Mouse (Mus musculus) hindbrain, postnatal 0 days (tissue): ENCODE measurements at regions not wholly inside any gene's neighbourhood (a gene's known extent, or its start where the extent isn't known, plus 50 kb on each side); places are given as distances from the start of the nearest gene placed in this dataset.

Experiments
- ATAC-seq: fragments of 200-750 bp; cut with Nextera tagmentation; 2 replicates; pipeline ENCODE4 v1.8.0; 2017; ENCODE audit warnings: mild to moderate bottlenecking, moderate TSS enrichment, moderate library complexity
- DNase-seq: peaks from one replicate; pipeline ENCODE4 v3.0.0-alpha.2; 2015; ENCODE audit warnings: low spot score
- H3K27ac ChIP-seq: fragments of 300-500 bp; sonication (generic); 2 replicates; pipeline ENCODE4 v1.5.1; 2014; ENCODE audit warnings: mild to moderate bottlenecking
- H3K27me3 ChIP-seq: fragments of 300-500 bp; sonication (generic); 2 replicates; pipeline ENCODE4 v1.6.1; 2014; ENCODE audit warnings: low read length, mixed read lengths; ENCODE audit not compliant: insufficient read depth
- H3K36me3 ChIP-seq: fragments of 300-500 bp; sonication (generic); 2 replicates; pipeline ENCODE4 v1.6.1; 2014; ENCODE audit warnings: low read length, mixed read lengths; ENCODE audit not compliant: insufficient read depth
- H3K4me1 ChIP-seq: fragments of 300-500 bp; sonication (generic); 2 replicates; pipeline ENCODE4 v1.6.1; 2014; ENCODE audit warnings: antibody characterized with exemption, low read length, mixed read lengths; ENCODE audit not compliant: insufficient read depth
- H3K4me2 ChIP-seq: fragments of 300-500 bp; sonication (generic); 2 replicates; pipeline ENCODE4 v1.6.1; 2014; ENCODE audit warnings: low read depth, mild to moderate bottlenecking, low read length, moderate library complexity, mixed read lengths
- H3K4me3 ChIP-seq: fragments of 300-500 bp; sonication (generic); 2 replicates; pipeline ENCODE4 v1.5.1; 2014; ENCODE audit warnings: low read length
- H3K9ac ChIP-seq: fragments of 300-500 bp; sonication (generic); replicated peaks from 2 replicates; pipeline ENCODE4 v1.6.1; 2014; ENCODE audit warnings: mild to moderate bottlenecking, low read length, moderate library complexity, mixed read lengths
- H3K9me3 ChIP-seq: fragments of 300-500 bp; sonication (generic); 2 replicates; pipeline ENCODE4 v1.6.1; 2016; ENCODE audit warnings: low read length, mixed read lengths
- CTCF ChIP-seq: IDR thresholded peaks from 2 replicates; pipeline ENCODE4 v1.5.1; 2016; ENCODE audit warnings: antibody characterized with exemption, control low read depth, low read depth
- WGBS: fragments of 180-500 bp; shearing (Covaris S2); extraction: QIAGEN DNeasy Blood & Tissue Kit; methylation state at CpG from one replicate; pipeline ENCODE4 v1.1.7; 2014; 5-methylcytosine and 5-hydroxymethylcytosine counted together

GRCm38 (mm10) chr5:78284456-78285199 is 876.8 kb upstream of the Igfbp7 start:
- peak; percentile 20; the same call in 1 of the 2 replicates for TF ChIP-seq CTCF
- DNase-seq (peak; percentile 6), ATAC-seq (no peak)
- WGBS: 68% methylated on average over 6 of the region's 6 CpGs
- no peaks in the 10 kb centered on the region for H3K9me3 ChIP-seq
- H3K36me3 ChIP-seq: no peaks in the 10 kb centered on the region
- no peak overlapping the region for H3K4me2 ChIP-seq
- H3K4me1 ChIP-seq: no peaks in the 10 kb centered on the region
- no peak overlapping the region for H3K27ac ChIP-seq
- no peak overlapping the region for H3K9ac ChIP-seq
- no peak overlapping the region for H3K4me3 ChIP-seq
- H3K27me3 ChIP-seq: no peaks in the 10 kb centered on the region

- WGBS: 84% methylated on average over 3 of the region's 3 CpGs
- DNase-seq (no peak), ATAC-seq (no peak)
- no peak overlapping the region for H3K4me3 ChIP-seq
- H3K27me3 ChIP-seq: no peaks in the 10 kb centered on the region
- no peak overlapping the region for H3K4me2 ChIP-seq
- H3K36me3 ChIP-seq: no peaks in the 10 kb centered on the region
- TF ChIP-seq CTCF: no peak
- no peak overlapping the region for H3K9ac ChIP-seq
- no peaks in the 10 kb centered on the region for H3K9me3 ChIP-seq
- no peaks in the 10 kb centered on the region for H3K4me1 ChIP-seq
- H3K27ac ChIP-seq: no peak overlapping the region
Observed at GRCm38 (mm10) chr5:78251491-78251890, 843.6 kb upstream of the Igfbp7 start.

- TF ChIP-seq CTCF: no peak
- ATAC-seq: no peak
- WGBS: 90% methylated on average over 1 of the region's 1 CpGs
- H3K27ac ChIP-seq: no peak overlapping the region
- no peak for DNase-seq
- no peaks in the 10 kb centered on the region for H3K4me1 ChIP-seq
- H3K36me3 ChIP-seq: no peaks in the 10 kb centered on the region
- H3K4me2 ChIP-seq: no peak overlapping the region
- H3K27me3 ChIP-seq: no peaks in the 10 kb centered on the region
- no peaks in the 10 kb centered on the region for H3K9me3 ChIP-seq
- H3K4me3 ChIP-seq: no peak overlapping the region
- H3K9ac ChIP-seq: no peak overlapping the region
Observed at GRCm38 (mm10) chr5:78213696-78214095, 805.9 kb upstream of the Igfbp7 start.
